Mouse (Mus musculus): ENCODE results near the gene Zcchc24. TPM values are rescaled to one million over a fixed set of nuclear protein-coding genes. Genes with fewer than 3 reads are reported as not detected.

The Zcchc24 gene
- polyA plus RNA-seq, 1 experiment from 2014 or later: 6.6 TPM

- ATAC-seq: no peak
- no peak overlapping the region for H3K4me3 ChIP-seq
- no peaks in the 10 kb centered on the region for H3K9me3 ChIP-seq (replicated peaks)
- no peaks in the 10 kb centered on the region for H3K36me3 ChIP-seq (ENCODE audit: poor library complexity, severe bottlenecking)
- no peak overlapping the region for H3K4me2 ChIP-seq
- H3K27me3 ChIP-seq: no peaks in the 10 kb centered on the region
- WGBS: 67% methylated on average over 4 of the region's 4 CpGs
- peaks cover 15% of the 10 kb centered on the region for H3K4me1 ChIP-seq
- no peak overlapping the region for H3K27ac ChIP-seq
- no peak overlapping the region for H3K9ac ChIP-seq
These were observed 4.2 kb upstream of the Zcchc24 start for GRCm38 (mm10) chr14:25773039-25773438.

- H3K4me3 ChIP-seq: no peak overlapping the region
- no peak overlapping the region for H3K9ac ChIP-seq
- no peaks in the 10 kb centered on the region for H3K36me3 ChIP-seq (ENCODE audit: poor library complexity, severe bottlenecking)
- 19% methylated on average over 8 of the region's 8 CpGs for WGBS
- H3K27ac ChIP-seq: no peak overlapping the region
- ATAC-seq: no peak
- peaks cover 13% of the 10 kb centered on the region; the same call in 1 of the 2 replicates for H3K27me3 ChIP-seq
- peaks cover 48% of the 10 kb centered on the region for H3K4me1 ChIP-seq
- peak overlapping the region; percentile 99 for H3K4me2 ChIP-seq
- no peaks in the 10 kb centered on the region for H3K9me3 ChIP-seq (replicated peaks)
These were observed 927 bp upstream of the Zcchc24 start for GRCm38 (mm10) chr14:25769626-25770306.

- H3K4me2 ChIP-seq: peak overlapping the region; percentile 99
- H3K9me3 ChIP-seq (replicated peaks): no peaks in the 10 kb centered on the region
- H3K4me1 ChIP-seq: peaks cover 52% of the 10 kb centered on the region
- ATAC-seq: peak; percentile 60
- peaks cover 13% of the 10 kb centered on the region; the same call in 1 of the 2 replicates for H3K27me3 ChIP-seq
- WGBS: 1% methylated on average over 49 of the region's 50 CpGs
- no peak overlapping the region for H3K27ac ChIP-seq
- no peaks in the 10 kb centered on the region for H3K36me3 ChIP-seq (ENCODE audit: poor library complexity, severe bottlenecking)
- peak overlapping the region; percentile 63 for H3K4me3 ChIP-seq
- H3K9ac ChIP-seq: peak overlapping the region; percentile 73
These were observed 462 bp downstream of the Zcchc24 start for GRCm38 (mm10) chr14:25768261-25768893.

GRCm38 (mm10) chr14:25767725-25768203 lies 1.1 kb downstream of the Zcchc24 start:
- no peak for ATAC-seq
- Histone ChIP-seq H3K9ac (peak overlapping the region; percentile 73), H3K36me3 (ENCODE audit: poor library complexity, severe bottlenecking) (no peaks in the 10 kb centered on the region), H3K4me1 (peaks cover 52% of the 10 kb centered on the region), H3K4me3 (peak overlapping the region; percentile 63), H3K4me2 (peak overlapping the region; percentile 99), H3K9me3 (replicated peaks) (no peaks in the 10 kb centered on the region), H3K27me3 (peaks cover 13% of the 10 kb centered on the region; the same call in 1 of the 2 replicates), H3K27ac (no peak overlapping the region)
- WGBS: 21% methylated on average over 6 of the region's 6 CpGs

GRCm38 (mm10) chr14:25766441-25766840 lies 2.4 kb downstream of the Zcchc24 start:
- Histone ChIP-seq H3K36me3 (ENCODE audit: poor library complexity, severe bottlenecking) (no peaks in the 10 kb centered on the region), H3K27me3 (peaks cover 13% of the 10 kb centered on the region; the same call in 1 of the 2 replicates), H3K4me1 (peaks cover 52% of the 10 kb centered on the region), H3K4me3 (peak overlapping the region; percentile 63; the same call in 1 of the 2 replicates), H3K27ac (peak overlapping the region; percentile 31), H3K9ac (peak overlapping the region; percentile 38; the same call in 1 of the 2 replicates), H3K4me2 (peak overlapping the region; percentile 99), H3K9me3 (replicated peaks) (no peaks in the 10 kb centered on the region)
- 47% methylated on average over 4 of the region's 4 CpGs for WGBS
- ATAC-seq: no peak

GRCm38 (mm10) chr14:25765921-25766320 lies 2.9 kb downstream of the Zcchc24 start:
- Histone ChIP-seq H3K4me3 (peak overlapping the region; percentile 63; the same call in 1 of the 2 replicates), H3K4me1 (peaks cover 52% of the 10 kb centered on the region)
- WGBS: 14% methylated on average over 8 of the region's 8 CpGs

GRCm38 (mm10) chr14:25765146-25765545 lies 3.7 kb downstream of the Zcchc24 start:
- Histone ChIP-seq H3K36me3 (ENCODE audit: poor library complexity, severe bottlenecking) (no peaks in the 10 kb centered on the region), H3K9me3 (replicated peaks) (no peaks in the 10 kb centered on the region), H3K9ac (no peak overlapping the region), H3K27ac (peak overlapping the region; percentile 31), H3K4me2 (peak overlapping the region; percentile 99), H3K4me1 (peaks cover 52% of the 10 kb centered on the region), H3K27me3 (peaks cover 13% of the 10 kb centered on the region; the same call in 1 of the 2 replicates), H3K4me3 (no peak overlapping the region)
- ATAC-seq: no peak
- 23% methylated on average over 12 of the region's 12 CpGs for WGBS

More at GRCm38 (mm10) chr14:25765921-25766320, 2.9 kb downstream of the Zcchc24 start:
- no peaks in the 10 kb centered on the region for H3K36me3 ChIP-seq (ENCODE audit: poor library complexity, severe bottlenecking)
- H3K27me3 ChIP-seq: peaks cover 13% of the 10 kb centered on the region; the same call in 1 of the 2 replicates
- H3K4me2 ChIP-seq: peak overlapping the region; percentile 99
- no peaks in the 10 kb centered on the region for H3K9me3 ChIP-seq (replicated peaks)
- H3K9ac ChIP-seq: peak overlapping the region; percentile 38; the same call in 1 of the 2 replicates
- H3K27ac ChIP-seq: peak overlapping the region; percentile 31
- ATAC-seq: peak; percentile 46

GRCm38 (mm10) chr14:25761184-25761583 lies 7.7 kb downstream of the Zcchc24 start:
- no peak for ATAC-seq
- Histone ChIP-seq H3K4me1 (peaks cover 27% of the 10 kb centered on the region), H3K4me3 (no peak overlapping the region), H3K9ac (no peak overlapping the region), H3K36me3 (ENCODE audit: poor library complexity, severe bottlenecking) (no peaks in the 10 kb centered on the region), H3K27ac (no peak overlapping the region), H3K27me3 (no peaks in the 10 kb centered on the region), H3K4me2 (no peak overlapping the region), H3K9me3 (replicated peaks) (no peaks in the 10 kb centered on the region)
- 93% methylated on average over 5 of the region's 5 CpGs for WGBS

GRCm38 (mm10) chr14:25759981-25760537 lies 8.8 kb downstream of the Zcchc24 start:
- H3K36me3 ChIP-seq (ENCODE audit: poor library complexity, severe bottlenecking): no peaks in the 10 kb centered on the region
- H3K4me2 ChIP-seq: no peak overlapping the region
- H3K4me3 ChIP-seq: no peak overlapping the region
- H3K4me1 ChIP-seq: peaks cover 16% of the 10 kb centered on the region
- no peaks in the 10 kb centered on the region for H3K9me3 ChIP-seq (replicated peaks)
- H3K9ac ChIP-seq: no peak overlapping the region
- no peak for ATAC-seq
- H3K27me3 ChIP-seq: no peaks in the 10 kb centered on the region; the same call in 1 of the 2 replicates
- WGBS: 79% methylated on average over 8 of the region's 8 CpGs
- no peak overlapping the region for H3K27ac ChIP-seq

GRCm38 (mm10) chr14:25759551-25759950 lies 9.3 kb downstream of the Zcchc24 start:
- peaks cover 12% of the 10 kb centered on the region for H3K4me1 ChIP-seq
- H3K9ac ChIP-seq: no peak overlapping the region
- no peak overlapping the region for H3K4me2 ChIP-seq
- no peak overlapping the region for H3K27ac ChIP-seq
- H3K27me3 ChIP-seq: no peaks in the 10 kb centered on the region; the same call in 1 of the 2 replicates
- H3K36me3 ChIP-seq (ENCODE audit: poor library complexity, severe bottlenecking): no peaks in the 10 kb centered on the region
- H3K9me3 ChIP-seq (replicated peaks): no peaks in the 10 kb centered on the region
- 72% methylated on average over 7 of the region's 7 CpGs for WGBS
- no peak for ATAC-seq
- H3K4me3 ChIP-seq: no peak overlapping the region

GRCm38 (mm10) chr14:25757917-25758316 lies 10.9 kb downstream of the Zcchc24 start:
- WGBS: 80% methylated on average over 4 of the region's 4 CpGs
- Histone ChIP-seq H3K9ac (no peak overlapping the region), H3K4me1 (peaks cover 9% of the 10 kb centered on the region), H3K4me2 (no peak overlapping the region), H3K27ac (no peak overlapping the region), H3K36me3 (ENCODE audit: poor library complexity, severe bottlenecking) (no peaks in the 10 kb centered on the region), H3K27me3 (no peaks in the 10 kb centered on the region; the same call in 1 of the 2 replicates), H3K9me3 (replicated peaks) (no peaks in the 10 kb centered on the region), H3K4me3 (no peak overlapping the region)
- ATAC-seq: no peak
